Mouse (Mus musculus): ENCODE measurements at regions not wholly inside any gene's neighbourhood (a gene's known extent, or its start where the extent isn't known, plus 50 kb on each side); places are given as distances from the start of the nearest gene placed in this dataset.
A peak's percentile ranks its signal among the peaks of the same experiment; 100 is the strongest.

- DNase-seq (ENCODE audit: low read depth): no peak
These were observed 59.7 kb upstream of the Tbx20 start for GRCm38 (mm10) chr9:24833766-24834165.

GRCm38 (mm10) chr9:24848210-24848609, 74.1 kb upstream of the Tbx20 start:
- no peak for DNase-seq (ENCODE audit: low read depth)

- DNase-seq (ENCODE audit: low read depth): no peak
These were observed 85.4 kb upstream of the Tbx20 start for GRCm38 (mm10) chr9:24859459-24859858.

- DNase-seq (ENCODE audit: low read depth): no peak
These were observed 92.5 kb upstream of the Tbx20 start for GRCm38 (mm10) chr9:24866390-24867173.

GRCm38 (mm10) chr9:24868746-24869145, 94.6 kb upstream of the Tbx20 start:
- DNase-seq (ENCODE audit: low read depth): no peak

GRCm38 (mm10) chr9:24874434-24875143, 100.5 kb upstream of the Tbx20 start:
- DNase-seq (ENCODE audit: low read depth): no peak

- DNase-seq (ENCODE audit: low read depth): no peak
These were observed 104.5 kb upstream of the Tbx20 start for GRCm38 (mm10) chr9:24878384-24879174.

- DNase-seq (ENCODE audit: low read depth): peak; percentile 2
These were observed 105.6 kb upstream of the Tbx20 start for GRCm38 (mm10) chr9:24879662-24880061.

GRCm38 (mm10) chr9:24884011-24884410, 109.9 kb upstream of the Tbx20 start:
- DNase-seq (ENCODE audit: low read depth): no peak

- no peak for DNase-seq (ENCODE audit: low read depth)
These were observed 114.2 kb upstream of the Tbx20 start for GRCm38 (mm10) chr9:24888282-24888681.

- DNase-seq (ENCODE audit: low read depth): no peak
These were observed 122.6 kb upstream of the Tbx20 start for GRCm38 (mm10) chr9:24896498-24897261.

GRCm38 (mm10) chr9:24899206-24899928, 125.3 kb upstream of the Tbx20 start:
- no peak for DNase-seq (ENCODE audit: low read depth)

- no peak for DNase-seq (ENCODE audit: low read depth)
These were observed 129.6 kb upstream of the Tbx20 start for GRCm38 (mm10) chr9:24903706-24904105.

GRCm38 (mm10) chr9:24909086-24909979, 135.2 kb upstream of the Tbx20 start:
- no peak for DNase-seq (ENCODE audit: low read depth)

- no peak for DNase-seq (ENCODE audit: low read depth)
These were observed 136.6 kb upstream of the Tbx20 start for GRCm38 (mm10) chr9:24910738-24911137.

GRCm38 (mm10) chr9:24920031-24920445, 145.9 kb upstream of the Tbx20 start:
- DNase-seq (ENCODE audit: low read depth): no peak

- DNase-seq (ENCODE audit: low read depth): no peak
These were observed 148.2 kb upstream of the Tbx20 start for GRCm38 (mm10) chr9:24922051-24922860.

- no peak for DNase-seq (ENCODE audit: low read depth)
These were observed 149.4 kb upstream of the Tbx20 start for GRCm38 (mm10) chr9:24923514-24923913.

GRCm38 (mm10) chr9:24937731-24938130, 151.5 kb upstream of the Gm10181 start:
- DNase-seq (ENCODE audit: low read depth): no peak

All from naive thymus-derived CD4-positive, alpha-beta T cell, adult 2 months (primary cell).